Mouse (Mus musculus) Patski (cell line): ENCODE data around the gene Gm6502. TPM values are rescaled to one million over a fixed set of nuclear protein-coding genes. Genes with fewer than 3 reads are reported as not detected.
"Not testable (repeated sequence)": the region's sequence is repeated elsewhere in the genome, so short reads cannot be mapped to it uniquely, and the experiment has no call there.

Source experiments
- ATAC-seq: fragments of 100-300 bp; one replicate; pipeline ENCODE4 v1.8.0; 2021
- CTCF ChIA-PET: fragments of 350-600 bp; sonication (Branson Sonifier 250); formaldehyde crosslinking; loops from one replicate; lab custom pipeline; 2022; ENCODE audit warnings: inconsistent platforms; lab: Charles Lee
- POLR2A ChIA-PET: fragments of 350-600 bp; sonication (Branson Sonifier 250); formaldehyde crosslinking; loops from one replicate; lab custom pipeline; 2022; ENCODE audit warnings: antibody characterized with exemption, inconsistent platforms; lab: Charles Lee
- DNase-seq: peaks from one replicate; pipeline ENCODE4 v3.0.0-alpha.2; 2011; ENCODE audit warnings: low read depth, low spot score
- H3K27me3 ChIP-seq: fragments of 371-371 bp; one replicate; pipeline ENCODE4 v1.5.1; 2021
- in situ Hi-C: fragments of 300-500 bp; cut with MboI; formaldehyde crosslinking; loops from 3 replicates; pipeline ENCODE4 v1.11.1; 2018; ENCODE audit warnings: low pct_unique_long_range_greater_than_20kb, mixed read lengths
- polyA plus RNA-seq: library from polyadenylated mRNA; unstranded; gene quantifications from one replicate; pipeline ENCODE4 v1.2.3, GENCODE M21; 2021

Gm6502 gene
- polyA plus RNA-seq: not detected

DNA sequence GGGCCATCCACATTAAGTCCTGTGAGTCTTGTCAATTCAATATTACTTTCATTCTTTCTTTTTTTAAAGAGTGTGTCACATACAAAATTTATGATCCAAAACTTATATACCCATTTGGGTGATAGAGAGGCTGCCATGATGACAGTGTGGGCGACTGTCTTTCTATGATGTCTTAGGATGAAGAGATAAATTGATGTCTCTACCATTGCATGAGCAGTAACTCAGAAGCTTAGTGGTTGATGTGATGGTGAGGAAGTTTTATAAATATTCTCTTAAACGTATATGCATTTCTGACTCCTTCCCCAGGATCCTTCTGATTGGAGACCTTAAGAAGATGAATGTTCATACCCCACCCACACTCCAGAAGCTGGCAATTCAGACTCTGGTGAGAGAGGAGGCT lies at the start of gene Gm6502:
Gene Gm6502 (plus strand): TSS at position 301 of the 400 bp plus-strand sequence.
- CTCF ChIA-PET, in situ Hi-C loops: not testable (repeated sequence)

DNA sequence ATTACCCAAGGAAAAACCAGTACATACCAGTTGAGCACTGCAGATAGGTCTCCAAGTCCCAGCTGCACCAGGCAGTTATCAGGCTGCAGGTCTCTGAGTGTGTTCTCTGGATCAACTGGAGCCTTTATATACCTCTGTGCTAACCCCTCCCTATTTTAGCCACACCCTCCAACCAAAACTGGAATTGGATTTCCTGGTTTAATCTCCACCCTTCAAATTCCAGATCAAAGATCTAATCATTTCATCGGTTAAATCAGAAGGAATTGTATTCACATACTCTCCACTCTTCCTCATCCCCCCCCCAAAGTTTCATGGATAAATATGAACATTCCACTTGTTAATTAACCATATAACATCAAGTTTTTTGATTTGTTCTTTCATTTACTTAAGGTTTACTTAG lies 7.5 kb upstream of the Gm6502 start, which contains the start of gene A430089I19Rik:
Gene A430089I19Rik (minus strand): TSS at position 101 of the 400 bp plus-strand sequence.
- CTCF ChIA-PET, DNase-seq, POLR2A ChIA-PET, H3K27me3 ChIP-seq, in situ Hi-C loops, ATAC-seq: not testable (repeated sequence)

More for the DNA sequence above, at the start of gene Gm6502:
- ATAC-seq, H3K27me3 ChIP-seq, POLR2A ChIA-PET, DNase-seq: not testable (repeated sequence)

DNA sequence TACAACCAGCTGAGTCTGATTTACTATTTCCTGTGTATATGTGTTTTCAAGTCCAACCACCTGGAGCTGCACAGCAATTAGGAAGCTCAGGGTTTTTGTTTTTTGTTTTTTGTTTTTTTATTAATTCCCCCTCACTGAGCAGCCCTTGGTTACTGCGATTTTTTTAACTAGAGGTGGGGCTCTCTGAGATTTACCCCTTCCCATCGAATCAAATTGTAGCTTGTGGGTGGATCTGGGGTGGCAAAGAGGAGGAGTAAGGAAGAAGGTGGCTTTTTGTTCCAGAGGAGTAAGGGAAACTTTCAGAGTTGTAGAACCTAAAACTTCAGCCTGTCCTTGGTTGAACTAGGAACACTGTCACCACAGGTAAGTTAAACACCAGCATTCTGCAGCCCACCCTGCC lies 25.2 kb downstream of the Gm6502 start, which contains the start of gene AA792892:
Gene AA792892 (plus strand): TSS at position 301 of the 400 bp plus-strand sequence.
- DNase-seq, CTCF ChIA-PET, in situ Hi-C loops, H3K27me3 ChIP-seq, ATAC-seq, POLR2A ChIA-PET: not testable (repeated sequence)

Other genes starting within 250 kb of the Gm6502 start
- not detected for gene BC061212, start 243.9 kb upstream of the Gm6502 start, polyA plus RNA-seq
- not detected for gene Gm6351, start 238.1 kb upstream of the Gm6502 start, polyA plus RNA-seq
- gene Gm3106, start 96.4 kb upstream of the Gm6502 start, polyA plus RNA-seq: not detected
- not detected for gene A430089I19Rik, start 7.6 kb upstream of the Gm6502 start, polyA plus RNA-seq
- gene AA792892, start 25.3 kb downstream of the Gm6502 start, polyA plus RNA-seq: 0.03 TPM
- not detected for gene Gm7682, start 131.3 kb downstream of the Gm6502 start, polyA plus RNA-seq
- not detected for gene Gm3139, start 211.9 kb downstream of the Gm6502 start, polyA plus RNA-seq